Mouse (Mus musculus): ENCODE results near the gene CN725425.
A peak's percentile ranks its signal among the peaks of the same experiment; 100 is the strongest.

The CN725425 gene

GRCm38 (mm10) chr15:91199256-91199905, at the start of gene CN725425:
Gene CN725425, plus strand, starts transcription at chr15:91199494.
- DNase-seq (ENCODE audit: extremely low spot score), result no peak

DNA sequence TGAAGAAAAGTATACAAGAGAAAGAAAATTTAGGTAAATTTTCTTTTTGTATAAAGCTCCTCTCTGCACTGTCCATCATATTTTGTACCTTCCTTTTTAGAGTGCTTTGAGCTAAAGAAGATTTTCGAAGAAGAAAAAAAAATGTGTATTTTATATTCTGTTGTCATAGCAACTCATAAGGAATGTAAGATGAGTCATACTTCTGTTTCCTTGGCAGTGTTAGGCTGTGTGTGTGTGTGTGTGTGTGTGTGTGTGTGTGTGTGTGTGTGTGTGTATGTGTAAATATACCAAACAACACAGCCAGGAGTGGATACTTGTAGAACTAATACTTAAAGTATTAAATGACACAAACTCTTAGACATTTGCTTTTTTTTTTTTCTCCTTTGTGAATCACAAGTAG, 46.7 kb upstream of the CN725425 start:
- DNase-seq (ENCODE audit: extremely low spot score), result no peak

- no peak for DNase-seq (ENCODE audit: extremely low spot score)
Observed at GRCm38 (mm10) chr15:91153311-91153710, 46.0 kb upstream of the CN725425 start.

DNA sequence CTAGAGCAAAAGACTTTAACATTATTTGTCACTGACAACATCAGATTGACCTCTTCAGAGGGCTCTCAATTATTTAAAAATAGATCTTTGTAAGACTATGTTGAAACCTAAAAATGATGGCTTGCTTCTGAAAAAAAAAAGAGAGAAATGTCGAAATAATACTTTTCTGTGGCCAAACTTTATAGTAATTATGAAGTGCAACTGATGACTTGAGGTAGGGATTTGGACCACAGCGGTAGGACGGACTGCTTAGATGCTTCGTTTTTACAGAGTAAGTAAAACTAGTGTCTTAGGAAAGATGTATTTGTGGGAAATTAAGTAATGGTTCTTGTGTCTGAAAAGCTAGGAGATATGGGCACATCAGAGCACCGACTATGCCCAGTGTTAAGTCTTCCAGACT, 38.1 kb upstream of the CN725425 start:
- DNase-seq (ENCODE audit: extremely low spot score), result no peak

GRCm38 (mm10) chr15:91163454-91163853, 35.8 kb upstream of the CN725425 start:
- no peak for DNase-seq (ENCODE audit: extremely low spot score)

- peak; percentile 36 for DNase-seq (ENCODE audit: extremely low spot score)
Observed at GRCm38 (mm10) chr15:91165021-91165420, 34.3 kb upstream of the CN725425 start.

DNA sequence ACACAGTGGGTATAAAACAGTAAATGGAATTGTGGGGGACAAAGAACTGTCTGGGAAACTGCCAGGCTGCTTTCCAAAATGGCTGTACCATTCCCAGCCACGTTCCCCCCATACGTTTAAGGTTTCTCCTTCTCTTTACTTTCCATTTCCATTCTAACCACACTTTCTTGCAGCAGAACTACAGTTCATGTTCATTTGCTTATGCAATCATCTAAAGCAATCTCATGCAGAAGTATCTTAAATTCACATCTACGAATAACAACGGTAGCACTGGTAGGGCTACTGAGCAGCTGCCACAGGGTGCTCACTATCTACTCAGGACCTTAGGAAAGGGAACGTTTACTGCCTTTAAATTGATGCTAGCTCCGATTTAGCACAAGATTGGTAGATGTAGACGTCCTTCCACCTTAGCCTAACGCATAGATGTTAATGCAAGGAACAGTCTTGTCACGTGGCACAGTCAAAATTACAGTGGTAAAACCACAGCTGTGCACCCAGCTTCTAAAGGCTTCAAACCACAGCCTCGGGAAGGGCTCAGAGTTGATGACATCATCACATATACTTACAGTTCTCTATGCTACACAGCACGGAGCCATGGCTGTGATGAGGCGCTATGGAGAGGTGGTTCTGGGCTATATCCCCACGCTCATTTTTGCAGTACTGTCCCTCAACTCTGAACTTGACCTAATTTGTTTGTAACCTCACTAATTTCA, 31.3 kb upstream of the CN725425 start:
- DNase-seq (ENCODE audit: extremely low spot score), result no peak

DNA sequence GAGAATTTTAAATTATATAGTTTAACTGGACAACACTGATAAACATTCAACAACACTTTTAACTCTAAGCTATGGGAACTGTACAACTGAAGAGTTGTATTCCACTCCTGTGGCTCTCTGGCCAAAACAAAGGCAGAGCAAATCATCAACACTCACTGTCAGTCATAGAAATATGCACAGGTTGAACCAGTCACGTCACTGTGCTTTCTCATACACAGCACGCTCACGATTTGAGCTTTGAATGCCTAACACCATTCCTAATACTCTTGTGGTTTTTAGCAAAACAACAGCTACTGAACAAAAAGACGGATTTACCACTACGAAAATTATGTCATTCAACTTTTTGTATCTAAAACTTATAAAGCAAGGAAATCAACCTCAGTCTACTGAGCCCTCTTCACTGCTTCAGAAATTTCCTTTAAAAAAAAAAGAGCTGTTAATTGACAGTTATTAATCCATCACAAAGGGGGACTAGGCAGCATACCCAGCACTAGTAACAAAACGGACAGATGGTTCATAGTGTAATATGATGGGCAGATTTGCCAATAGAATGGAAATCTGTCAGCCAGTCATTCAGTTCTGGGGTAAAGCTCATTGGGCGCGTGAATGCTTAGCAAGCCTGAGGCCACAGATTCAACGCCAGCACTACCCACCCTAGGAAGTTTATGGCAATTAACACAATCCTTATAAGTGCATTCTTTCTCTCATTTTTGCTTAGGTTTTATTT, 28.5 kb upstream of the CN725425 start:
- DNase-seq (ENCODE audit: extremely low spot score), result no peak

GRCm38 (mm10) chr15:91171332-91171731, 28.0 kb upstream of the CN725425 start:
- no peak for DNase-seq (ENCODE audit: extremely low spot score)

- DNase-seq (ENCODE audit: extremely low spot score), result no peak
Observed at GRCm38 (mm10) chr15:91172193-91172592, 27.1 kb upstream of the CN725425 start.

DNA sequence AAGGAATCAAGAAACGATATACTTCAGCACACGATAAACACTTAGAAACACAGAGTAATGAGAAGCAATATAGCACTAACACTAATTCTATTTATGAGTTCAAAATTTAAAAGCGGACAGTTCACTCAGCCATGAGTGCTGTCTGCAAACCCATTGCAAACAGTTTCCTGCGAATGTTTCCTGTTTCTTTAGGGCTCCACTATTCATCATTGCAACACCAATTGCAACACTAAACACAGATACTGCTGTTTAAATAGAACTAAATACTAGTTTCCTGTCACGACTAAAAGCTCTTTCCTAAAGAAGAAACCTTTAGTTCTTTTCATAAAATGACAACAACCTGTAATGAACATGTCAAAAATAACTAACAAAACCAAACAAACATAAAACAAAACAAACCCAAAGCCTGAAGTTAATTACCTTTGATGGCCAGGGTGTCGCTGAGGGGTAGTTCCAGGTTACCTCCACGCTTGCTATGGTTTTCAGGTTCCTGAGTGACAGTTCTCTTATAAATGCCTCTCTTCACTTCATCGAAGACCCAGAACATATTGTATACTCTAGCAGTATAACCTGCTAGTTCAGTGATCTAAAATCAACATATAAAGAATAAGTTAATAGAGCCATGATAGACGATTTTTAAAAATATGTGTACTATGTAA, 20.5 kb upstream of the CN725425 start:
- no peak for DNase-seq (ENCODE audit: extremely low spot score)

DNA sequence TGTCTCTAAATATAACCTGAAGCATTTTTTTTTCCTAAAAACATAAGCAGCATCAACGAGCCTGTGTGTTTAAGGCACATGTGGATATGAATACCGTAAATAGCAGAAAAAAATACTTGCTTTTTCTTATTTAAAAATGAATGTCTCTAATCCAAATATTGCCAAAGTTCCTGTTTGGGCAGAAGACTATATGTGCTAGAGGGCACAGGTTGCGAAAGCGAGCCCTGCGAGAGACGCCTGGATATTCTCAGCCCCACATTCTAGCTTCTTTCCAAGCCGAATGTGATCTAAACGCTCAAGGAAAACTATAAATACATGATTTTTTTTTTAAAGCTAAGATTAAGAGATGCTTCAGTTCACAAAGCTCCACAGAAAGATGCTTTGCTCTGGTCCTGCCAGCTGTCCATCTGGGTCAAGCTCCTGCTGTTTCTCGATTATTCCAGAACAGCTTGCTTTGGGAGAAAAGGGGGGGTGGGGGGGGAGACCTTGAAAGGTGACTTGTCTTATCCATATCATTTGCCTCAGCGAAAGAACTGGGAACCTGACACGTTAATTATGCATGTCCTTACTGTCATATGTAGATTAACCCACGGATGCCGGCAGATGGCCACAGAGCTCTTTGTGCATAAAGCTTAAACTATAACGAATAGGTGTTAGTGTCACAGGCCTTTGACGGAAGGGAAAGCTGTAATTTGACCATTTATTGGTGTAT, 19.2 kb upstream of the CN725425 start:
- DNase-seq (ENCODE audit: extremely low spot score), result no peak

DNA sequence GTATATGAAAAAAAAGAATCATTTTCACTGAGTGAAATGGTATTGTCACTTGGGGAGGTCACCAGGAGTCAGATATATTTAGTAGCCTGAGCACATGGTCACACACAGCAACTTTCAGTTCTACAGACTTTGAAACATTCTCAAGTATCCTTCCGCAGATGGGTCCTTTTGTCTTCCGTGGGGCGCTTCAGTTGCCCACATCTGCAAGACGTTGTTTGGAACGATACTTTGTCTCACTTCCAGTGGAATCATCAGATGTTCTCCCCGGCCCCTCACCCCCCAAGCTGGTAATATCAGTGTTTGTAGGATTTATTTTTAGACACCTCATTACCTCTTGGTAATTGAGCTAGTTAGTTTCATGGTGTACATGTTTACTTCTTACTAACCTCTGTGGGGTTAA, 12.9 kb upstream of the CN725425 start:
- DNase-seq (ENCODE audit: extremely low spot score), result no peak

GRCm38 (mm10) chr15:91190026-91190425, 9.3 kb upstream of the CN725425 start:
- peak; percentile 36 for DNase-seq (ENCODE audit: extremely low spot score)

DNA sequence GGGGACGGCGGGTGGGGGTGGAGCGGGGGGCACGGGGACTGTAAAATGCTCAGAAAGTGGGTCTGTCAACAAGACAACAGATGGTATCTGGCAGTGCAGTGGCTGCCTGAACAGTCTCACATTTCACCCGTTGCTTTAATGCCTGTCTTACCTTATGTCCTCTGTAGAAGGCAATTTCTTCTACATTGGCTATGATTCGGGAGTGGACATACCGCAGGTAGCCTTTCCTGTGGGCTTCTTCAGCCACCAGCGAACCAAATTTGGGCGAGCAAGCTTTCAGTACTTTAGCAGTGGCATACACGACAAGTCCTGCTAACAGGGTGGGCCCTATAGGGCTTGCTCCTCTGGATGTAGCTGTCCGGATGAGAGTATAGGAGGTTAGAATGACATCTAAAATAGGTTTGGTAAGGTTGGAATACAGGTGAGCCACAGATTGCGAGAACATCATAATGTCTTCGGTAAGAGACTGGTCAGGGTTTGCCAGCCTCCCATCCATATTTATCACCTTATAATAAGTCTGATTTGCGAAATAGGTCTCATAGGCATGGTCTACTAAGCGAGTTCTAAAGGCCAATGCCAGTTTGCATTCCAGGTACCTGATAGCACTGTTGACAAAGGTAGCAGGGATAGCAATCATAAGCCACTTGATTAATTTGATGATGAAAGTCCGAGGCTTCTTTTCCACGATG, 8.6 kb upstream of the CN725425 start:
- DNase-seq (ENCODE audit: extremely low spot score), result peak; percentile 28

- peak; percentile 86 for DNase-seq (ENCODE audit: extremely low spot score)
Observed at GRCm38 (mm10) chr15:91191412-91192222, 7.7 kb upstream of the CN725425 start, which contains the start of gene Abcd2. Gene Abcd2, minus strand, starts transcription at chr15:91191799.

- no peak for DNase-seq (ENCODE audit: extremely low spot score)
Observed at GRCm38 (mm10) chr15:91192223-91192598, 7.1 kb upstream of the CN725425 start.

GRCm38 (mm10) chr15:91200833-91201232, 1.5 kb downstream of the CN725425 start:
- DNase-seq (ENCODE audit: extremely low spot score), result no peak

- DNase-seq (ENCODE audit: extremely low spot score), result no peak
Observed at GRCm38 (mm10) chr15:91202486-91202885, 3.2 kb downstream of the CN725425 start.

GRCm38 (mm10) chr15:91203521-91203920, 4.2 kb downstream of the CN725425 start:
- DNase-seq (ENCODE audit: extremely low spot score), result no peak

Data from embryo, embryonic 9.5 days (tissue).